Mouse (Mus musculus) WW6 (cell line): ENCODE measurements at regions not wholly inside any gene's neighbourhood (a gene's known extent, or its start where the extent isn't known, plus 50 kb on each side); places are given as distances from the start of the nearest gene placed in this dataset.

Source experiments
- DNase-seq: peaks from one replicate; pipeline ENCODE4 v3.0.0-alpha.2; 2013; ENCODE audit warnings: low read depth, low spot score

- peak; percentile 31 for DNase-seq
Measured at GRCm38 (mm10) chr9:12692329-12692728, 553.3 kb downstream of the Jrkl start.

- no peak for DNase-seq
Measured at GRCm38 (mm10) chr9:12690948-12691279, 554.7 kb downstream of the Jrkl start.

- DNase-seq, result no peak
Measured at GRCm38 (mm10) chr9:12690182-12690947, 555.3 kb downstream of the Jrkl start.
